Mouse (Mus musculus): ENCODE measurements around the gene Kdelc2. TPM values are rescaled to one million over a fixed set of nuclear protein-coding genes. Genes with fewer than 3 reads are reported as not detected.

Kdelc2 gene
- polyA plus RNA-seq (2012; ENCODE audit: insufficient read depth, insufficient read length, missing spikeins): 16.7 and 18.2 TPM in 2 replicates

DNA sequence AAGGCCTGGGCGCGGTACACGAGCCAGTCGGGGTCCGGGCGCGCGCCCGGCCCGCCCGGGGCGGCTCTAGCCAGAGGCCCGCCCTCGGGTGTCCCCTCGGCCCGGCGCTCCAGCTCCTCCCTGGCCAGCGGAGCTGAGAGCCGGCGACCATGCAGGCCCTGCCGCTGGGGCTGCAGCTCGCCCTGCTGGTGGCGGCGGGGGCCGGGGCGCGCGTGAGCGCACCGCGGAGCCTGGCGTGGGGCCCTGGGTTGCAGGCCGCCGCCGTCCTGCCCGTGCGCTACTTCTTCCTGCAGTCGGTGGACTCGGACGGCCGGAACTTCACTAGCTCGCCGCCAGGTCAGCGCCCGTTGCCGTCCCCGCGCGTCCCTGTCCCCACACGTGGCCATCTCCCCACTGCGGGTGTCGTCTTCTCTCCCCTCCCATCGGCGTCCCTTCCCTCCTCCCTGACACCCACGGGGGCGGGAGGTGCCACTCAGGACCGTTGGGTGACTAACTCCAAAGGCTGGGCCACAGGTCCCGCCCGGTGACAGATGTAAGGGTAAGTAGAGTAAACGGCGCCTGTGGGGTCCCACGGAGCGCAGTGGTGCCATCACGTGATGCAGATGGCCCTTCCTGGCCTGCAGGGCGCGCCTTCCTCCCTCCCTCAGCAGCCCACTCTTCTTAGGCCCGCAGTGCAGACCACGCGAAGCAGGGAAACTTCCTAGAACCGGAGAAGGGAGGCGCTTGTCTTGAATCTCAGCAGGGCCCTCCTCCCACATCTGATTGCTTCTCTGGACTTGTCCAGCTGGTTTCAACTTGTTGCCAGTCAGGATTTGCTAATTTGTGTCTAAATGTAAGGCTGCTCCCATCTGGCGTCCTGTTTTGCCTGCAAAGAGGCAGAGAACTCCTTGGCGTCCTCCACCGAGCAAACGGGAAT, at the start of gene Kdelc2:
Kdelc2 (plus strand) TSS at position 75 of the 916 bp plus-strand sequence.
- no peak for TF ChIP-seq CTCF (IDR thresholded peaks at IDR 0.05; ENCODE audit: low read depth, low read length)
- TF ChIP-seq POLR2A (IDR thresholded peaks at IDR 0.05; ENCODE audit: borderline replicate concordance, low read depth, low read length): no peak
- Histone ChIP-seq H3K27ac (ENCODE audit: insufficient read depth, low read depth, low read length) (peak within 1 kb of the TSS; percentile 85), H3K4me3 (ENCODE audit: insufficient read depth, low read length) (peak within 1 kb of the TSS; percentile 74), H3K4me1 (ENCODE audit: control insufficient read depth, insufficient read depth, low read length) (peaks cover 34% of the 10 kb centered on the region)

DNA sequence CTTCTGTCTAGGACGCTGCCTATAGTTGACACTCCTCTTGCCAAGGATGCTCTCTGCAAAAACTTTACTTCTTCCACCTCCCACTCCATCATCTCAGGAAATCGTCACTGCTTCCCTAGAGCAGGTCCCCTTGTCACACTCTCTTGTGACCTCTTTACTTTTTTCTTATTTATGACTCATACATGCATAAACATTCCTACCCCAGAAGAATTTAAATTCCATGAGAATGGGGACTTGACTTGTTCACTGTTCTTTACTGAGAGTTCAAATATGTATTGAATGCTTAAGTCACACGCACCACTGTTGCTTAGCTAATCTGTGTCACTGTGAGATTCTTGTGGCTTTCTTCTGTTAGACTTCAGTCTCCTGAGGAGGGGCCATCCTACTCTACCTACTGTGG, 48.7 kb upstream of the Kdelc2 start:
- no peak for TF ChIP-seq CTCF (IDR thresholded peaks at IDR 0.05; ENCODE audit: low read depth, low read length)
- no peak for TF ChIP-seq POLR2A (IDR thresholded peaks at IDR 0.05; ENCODE audit: borderline replicate concordance, low read depth, low read length)
- no peak overlapping the region for H3K4me3 ChIP-seq (ENCODE audit: insufficient read depth, low read length)
- no peaks in the 10 kb centered on the region for H3K4me1 ChIP-seq (ENCODE audit: control insufficient read depth, insufficient read depth, low read length)
- H3K27ac ChIP-seq (ENCODE audit: insufficient read depth, low read depth, low read length): no peak overlapping the region

DNA sequence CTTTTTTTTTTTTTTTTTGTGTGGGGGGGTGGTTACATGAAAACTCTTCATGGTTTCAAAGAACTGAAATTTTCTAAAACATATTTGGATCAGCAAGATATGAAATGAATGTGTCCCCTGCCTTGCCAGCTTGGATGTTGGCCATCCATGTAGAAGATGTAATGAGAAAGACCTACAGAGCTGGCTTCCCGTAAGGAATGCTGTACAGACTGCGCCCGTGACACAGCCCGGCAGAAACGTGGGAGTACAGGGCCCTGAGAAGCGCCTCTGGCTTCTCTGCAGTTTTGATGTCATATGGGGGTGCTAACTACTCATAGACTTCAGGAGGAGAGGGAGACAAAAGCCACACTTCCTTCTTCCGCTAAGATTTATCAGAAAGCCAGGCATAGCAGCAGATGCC, 44.2 kb upstream of the Kdelc2 start:
- no peak overlapping the region for H3K4me3 ChIP-seq (ENCODE audit: insufficient read depth, low read length)
- TF ChIP-seq POLR2A (IDR thresholded peaks at IDR 0.05; ENCODE audit: borderline replicate concordance, low read depth, low read length): no peak
- 0 out of 2 replicates have a peak, but pooled peaks cover 2% of the 10 kb centered on the region for H3K4me1 ChIP-seq (ENCODE audit: control insufficient read depth, insufficient read depth, low read length)
- H3K27ac ChIP-seq (ENCODE audit: insufficient read depth, low read depth, low read length): no peak overlapping the region

DNA sequence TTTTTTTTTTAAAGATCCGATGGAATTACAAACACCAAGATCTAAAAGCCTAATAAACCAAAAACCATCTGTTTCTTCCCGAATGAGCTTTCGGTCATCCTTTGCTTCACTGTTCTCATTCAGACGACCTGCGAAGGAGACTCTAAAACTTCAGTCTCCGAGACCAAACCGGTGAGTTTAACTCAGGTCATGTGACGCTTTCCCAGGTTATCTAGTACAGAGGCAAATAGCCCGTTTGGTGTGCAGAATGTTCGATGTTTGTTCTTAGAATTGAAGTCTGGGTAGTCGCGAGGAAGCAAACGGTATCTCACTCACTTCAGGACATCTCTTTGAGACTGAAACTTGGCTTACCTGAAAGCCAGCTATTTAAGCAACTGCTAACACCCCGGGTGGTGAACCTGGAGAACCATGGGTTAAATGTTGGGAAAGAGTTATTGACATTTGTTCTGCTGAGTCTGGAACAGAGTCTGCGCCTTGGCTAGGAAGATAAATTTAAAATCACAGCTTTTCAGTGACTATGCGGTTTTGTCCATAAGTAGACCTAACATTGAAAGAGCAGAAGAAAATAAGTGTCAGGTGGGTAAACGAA, 43.4 kb upstream of the Kdelc2 start:
- H3K27ac ChIP-seq (ENCODE audit: insufficient read depth, low read depth, low read length): no peak overlapping the region
- TF ChIP-seq CTCF (IDR thresholded peaks at IDR 0.05; ENCODE audit: low read depth, low read length): no peak
- TF ChIP-seq POLR2A (IDR thresholded peaks at IDR 0.05; ENCODE audit: borderline replicate concordance, low read depth, low read length): no peak
- H3K4me1 ChIP-seq (ENCODE audit: control insufficient read depth, insufficient read depth, low read length): 0 out of 2 replicates have a peak, but pooled peaks cover 2% of the 10 kb centered on the region
- peak overlapping the region; percentile 54; the same call in 1 of the 2 replicates for H3K4me3 ChIP-seq (ENCODE audit: insufficient read depth, low read length)

DNA sequence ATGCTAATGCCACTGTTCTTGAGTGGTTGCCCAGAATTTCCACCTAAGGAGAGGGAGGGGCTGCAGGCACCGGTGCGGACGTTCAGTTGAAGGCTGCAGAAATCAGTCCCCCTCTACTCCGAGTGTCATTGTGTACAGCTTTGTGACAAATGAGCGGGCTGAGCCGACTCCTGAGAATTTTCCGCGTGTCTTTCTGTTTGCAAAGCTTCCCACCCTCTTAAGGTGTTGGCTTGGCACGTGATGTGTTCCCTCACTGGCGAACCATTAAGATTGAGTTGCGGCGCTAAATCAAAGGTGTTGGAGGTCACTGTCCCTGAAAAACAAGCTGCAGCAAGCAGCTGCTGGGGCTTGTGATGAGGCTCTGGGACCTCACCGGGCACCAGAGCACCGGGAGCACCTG, 42.9 kb upstream of the Kdelc2 start:
- Histone ChIP-seq H3K4me1 (ENCODE audit: control insufficient read depth, insufficient read depth, low read length) (0 out of 2 replicates have a peak, but pooled peaks cover 2% of the 10 kb centered on the region), H3K27ac (ENCODE audit: insufficient read depth, low read depth, low read length) (no peak overlapping the region), H3K4me3 (ENCODE audit: insufficient read depth, low read length) (peak overlapping the region; percentile 54)
- TF ChIP-seq CTCF (IDR thresholded peaks at IDR 0.05; ENCODE audit: low read depth, low read length) (no peak), POLR2A (IDR thresholded peaks at IDR 0.05; ENCODE audit: borderline replicate concordance, low read depth, low read length) (no peak)

DNA sequence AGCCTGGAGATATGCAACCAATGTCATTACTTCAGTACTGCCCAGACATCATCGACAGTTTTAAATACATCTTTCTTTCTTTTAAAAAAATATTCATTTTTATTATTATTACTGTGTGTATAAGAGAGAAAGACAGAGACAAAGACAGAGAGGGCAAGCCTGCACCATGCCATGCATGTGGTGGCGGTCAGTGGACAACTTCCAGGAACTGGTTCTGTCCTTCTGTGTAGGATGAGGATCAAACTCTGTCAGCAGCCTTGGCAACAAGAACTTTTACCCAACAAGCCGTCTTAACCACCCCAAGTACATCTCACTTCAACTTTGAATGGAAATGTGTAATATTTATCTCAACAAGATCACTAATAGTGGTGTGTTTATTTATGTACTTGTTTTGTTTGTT, 41.8 kb upstream of the Kdelc2 start:
- TF ChIP-seq CTCF (IDR thresholded peaks at IDR 0.05; ENCODE audit: low read depth, low read length) (no peak), POLR2A (IDR thresholded peaks at IDR 0.05; ENCODE audit: borderline replicate concordance, low read depth, low read length) (no peak)
- H3K27ac ChIP-seq (ENCODE audit: insufficient read depth, low read depth, low read length): no peak overlapping the region
- H3K4me3 ChIP-seq (ENCODE audit: insufficient read depth, low read length): no peak overlapping the region
- H3K4me1 ChIP-seq (ENCODE audit: control insufficient read depth, insufficient read depth, low read length): 0 out of 2 replicates have a peak, but pooled peaks cover 2% of the 10 kb centered on the region

DNA sequence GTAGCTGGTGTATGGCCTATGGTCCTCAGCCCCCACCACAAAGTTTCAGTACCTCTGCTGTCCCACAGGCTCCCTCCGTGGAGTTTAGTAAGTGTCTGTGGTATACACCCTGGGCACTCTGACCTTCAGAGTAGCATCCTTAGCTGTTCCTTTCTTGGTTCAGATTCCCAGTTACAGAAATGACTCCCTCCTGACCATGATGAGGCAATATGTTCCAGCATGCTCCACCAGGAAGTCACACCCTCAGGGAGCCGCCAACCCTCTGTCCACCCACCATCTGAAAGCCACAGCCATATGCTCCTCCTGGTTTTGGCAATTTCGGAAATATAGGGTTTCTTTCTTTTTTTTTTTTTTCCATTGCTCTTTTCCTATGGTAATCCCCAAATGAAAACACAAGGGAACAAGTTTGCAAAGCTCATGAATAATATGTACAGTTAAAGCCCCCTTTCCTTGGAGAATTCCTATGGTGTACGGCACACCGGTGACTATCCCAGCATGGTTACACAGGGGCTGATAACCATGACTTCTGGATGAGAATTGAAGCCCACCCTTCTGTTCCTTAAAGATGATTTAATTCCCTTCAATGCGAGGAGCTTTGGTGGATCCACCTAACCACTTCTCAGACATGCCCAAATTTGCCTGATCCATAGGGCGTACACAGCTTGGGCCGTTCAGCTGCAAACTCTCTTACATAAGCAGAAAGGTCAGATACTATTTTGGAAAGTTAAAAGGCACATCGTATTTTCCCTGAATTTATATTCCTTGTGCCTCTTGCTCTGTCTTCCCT, 39.0 kb upstream of the Kdelc2 start:
- Histone ChIP-seq H3K4me3 (ENCODE audit: insufficient read depth, low read length) (no peak overlapping the region), H3K4me1 (ENCODE audit: control insufficient read depth, insufficient read depth, low read length) (0 out of 2 replicates have a peak, but pooled peaks cover 2% of the 10 kb centered on the region), H3K27ac (ENCODE audit: insufficient read depth, low read depth, low read length) (no peak overlapping the region)
- TF ChIP-seq CTCF (IDR thresholded peaks at IDR 0.05; ENCODE audit: low read depth, low read length) (no peak), POLR2A (IDR thresholded peaks at IDR 0.05; ENCODE audit: borderline replicate concordance, low read depth, low read length) (no peak)

DNA sequence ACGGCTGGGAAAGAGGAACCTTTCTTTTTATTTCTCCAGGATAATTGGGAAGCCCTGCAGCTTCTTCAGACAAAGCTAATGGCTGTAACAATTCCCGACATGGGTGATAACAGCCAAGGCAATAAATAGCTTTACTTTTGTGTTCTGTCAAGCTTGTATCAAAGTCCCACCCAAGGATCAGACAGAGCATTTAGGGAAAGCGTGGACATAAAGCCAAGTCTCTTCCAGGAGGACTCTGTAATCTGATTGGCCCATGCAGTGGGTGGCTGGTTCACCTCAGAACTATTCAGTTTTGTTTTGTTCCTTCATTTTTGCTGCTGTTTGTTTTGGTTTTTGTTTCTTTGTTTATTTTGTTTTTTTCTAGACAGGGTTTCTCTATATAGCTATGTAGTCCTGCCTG, 38.1 kb upstream of the Kdelc2 start:
- no peak for TF ChIP-seq CTCF (IDR thresholded peaks at IDR 0.05; ENCODE audit: low read depth, low read length)
- TF ChIP-seq POLR2A (IDR thresholded peaks at IDR 0.05; ENCODE audit: borderline replicate concordance, low read depth, low read length): no peak
- H3K4me3 ChIP-seq (ENCODE audit: insufficient read depth, low read length): no peak overlapping the region
- 0 out of 2 replicates have a peak, but pooled peaks cover 2% of the 10 kb centered on the region for H3K4me1 ChIP-seq (ENCODE audit: control insufficient read depth, insufficient read depth, low read length)
- no peak overlapping the region for H3K27ac ChIP-seq (ENCODE audit: insufficient read depth, low read depth, low read length)

DNA sequence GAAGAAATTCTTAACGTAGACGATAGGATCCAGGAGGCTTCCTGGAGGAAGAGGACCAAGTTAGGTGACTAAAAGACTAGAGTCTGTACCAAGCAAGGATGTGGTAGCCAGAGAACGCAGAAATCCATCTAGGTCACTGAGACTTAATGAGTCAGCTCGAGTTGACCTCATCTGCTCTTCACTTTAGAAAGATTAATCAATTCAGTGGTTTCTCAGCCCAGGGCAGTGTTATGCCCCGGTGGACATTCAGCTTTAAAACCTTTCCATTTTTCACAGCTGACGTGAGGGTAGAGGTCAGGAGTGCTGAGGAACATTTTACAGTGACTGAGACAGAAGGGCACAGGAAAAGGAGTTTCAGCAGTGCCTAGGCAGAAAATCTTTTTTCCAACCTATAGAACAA, 37.4 kb upstream of the Kdelc2 start:
- TF ChIP-seq POLR2A (IDR thresholded peaks at IDR 0.05; ENCODE audit: borderline replicate concordance, low read depth, low read length) (no peak), CTCF (IDR thresholded peaks at IDR 0.05; ENCODE audit: low read depth, low read length) (no peak)
- Histone ChIP-seq H3K4me3 (ENCODE audit: insufficient read depth, low read length) (no peak overlapping the region), H3K27ac (ENCODE audit: insufficient read depth, low read depth, low read length) (no peak overlapping the region), H3K4me1 (ENCODE audit: control insufficient read depth, insufficient read depth, low read length) (0 out of 2 replicates have a peak, but pooled peaks cover 2% of the 10 kb centered on the region)
